In genomic region chr11:120241981-120242725, GRCm38 (mm10) we compare ENCODE assay signal across 8 mouse cellular contexts. TPM values are rescaled to one million over a fixed set of nuclear protein-coding genes. Genes with fewer than 3 reads are reported as not detected.
DNase-seq lines count a peak whose midpoint lies in the region; ATAC-seq and TF ChIP-seq lines count a peak whose summit lies in the region.

No protein-coding gene starts in this region.

- intact Hi-C loops in heart, postnatal 14 days (cut with DNase I), result loop anchor here (2.0 kb wide), 1 partner anchor 19 kb away; no protein-coding TSS in a partner anchor
- intact Hi-C loops in left cerebral cortex, postnatal 14 days (cut with DNase I), result loop anchor here (2.0 kb wide), 1 partner anchor 63 kb away; no protein-coding TSS in a partner anchor

- H3K4me2 ChIP-seq in heart, embryonic 11.5 days, result peak overlapping the region; percentile 100
- peak overlapping the region; percentile 32 for H3K4me2 ChIP-seq in embryonic facial prominence, embryonic 11.5 days (ENCODE audit: low read depth, low read length)
- peak overlapping the region; percentile 100 for H3K4me2 ChIP-seq in hindbrain, embryonic 14.5 days (replicated peaks)
- 0 out of 2 replicates have a peak overlapping the region, but pooled peaks have one; percentile 95 for H3K4me2 ChIP-seq in midbrain, postnatal 0 days (ENCODE audit: low read depth, low read length, poor library complexity, severe bottlenecking)

- no peak for ATAC-seq in heart, embryonic 11.5 days (replicated peaks; ENCODE audit: insufficient number of reproducible peaks, low FRiP score, low TSS enrichment)
- ATAC-seq in embryonic facial prominence, embryonic 11.5 days (replicated peaks; ENCODE audit: insufficient number of reproducible peaks, low FRiP score, low TSS enrichment, low read depth), result no peak
- no peak for ATAC-seq in hindbrain, embryonic 14.5 days (ENCODE audit: low FRiP score)
- no peak for ATAC-seq in midbrain, postnatal 0 days (ENCODE audit: low FRiP score)
- no peak for ATAC-seq in erythroid progenitor cell, adult 5-6 weeks (replicated peaks; ENCODE audit: low FRiP score, poor library complexity, severe bottlenecking)

- H3K27ac ChIP-seq in heart, embryonic 11.5 days (ENCODE audit: low read depth, low read length), result peak overlapping the region; percentile 92
- peak overlapping the region; percentile 52 for H3K27ac ChIP-seq in embryonic facial prominence, embryonic 11.5 days (replicated peaks; ENCODE audit: low read depth, low read length)
- peak overlapping the region; percentile 100 for H3K27ac ChIP-seq in hindbrain, embryonic 14.5 days
- H3K27ac ChIP-seq in midbrain, postnatal 0 days (ENCODE audit: low read depth, low read length), result no peak overlapping the region

- TF ChIP-seq CTCF in midbrain, postnatal 0 days (IDR thresholded peaks at IDR 0.05), result no peak

- no peak overlapping the region for H3K4me3 ChIP-seq in heart, embryonic 11.5 days (ENCODE audit: low read depth, low read length)
- H3K4me3 ChIP-seq in embryonic facial prominence, embryonic 11.5 days (ENCODE audit: low read depth, low read length), result no peak overlapping the region
- H3K4me3 ChIP-seq in hindbrain, embryonic 14.5 days (replicated peaks; ENCODE audit: low read length), result no peak overlapping the region
- H3K4me3 ChIP-seq in midbrain, postnatal 0 days (ENCODE audit: low read depth, low read length), result 0 out of 2 replicates have a peak overlapping the region, but pooled peaks have one; percentile 2

- H3K27me3 ChIP-seq in heart, embryonic 11.5 days (ENCODE audit: control insufficient read depth, insufficient read depth, low read length), result peaks cover 3% of the 10 kb centered on the region; the same call in 1 of the 2 replicates
- H3K27me3 ChIP-seq in embryonic facial prominence, embryonic 11.5 days (ENCODE audit: control insufficient read depth, insufficient read depth, low read length), result no peaks in the 10 kb centered on the region
- H3K27me3 ChIP-seq in hindbrain, embryonic 14.5 days (ENCODE audit: control insufficient read depth, insufficient read depth, low read length), result no peaks in the 10 kb centered on the region
- H3K27me3 ChIP-seq in midbrain, postnatal 0 days (ENCODE audit: insufficient read depth, low read length), result no peaks in the 10 kb centered on the region

- H3K9me3 ChIP-seq in heart, embryonic 11.5 days (replicated peaks; ENCODE audit: control insufficient read depth, low read length), result no peaks in the 10 kb centered on the region
- no peaks in the 10 kb centered on the region for H3K9me3 ChIP-seq in embryonic facial prominence, embryonic 11.5 days (replicated peaks; ENCODE audit: control insufficient read depth, low read length)
- H3K9me3 ChIP-seq in hindbrain, embryonic 14.5 days (ENCODE audit: control insufficient read depth, low read length), result no peaks in the 10 kb centered on the region
- no peaks in the 10 kb centered on the region for H3K9me3 ChIP-seq in midbrain, postnatal 0 days (ENCODE audit: low read length)

- H3K9ac ChIP-seq in heart, embryonic 11.5 days (ENCODE audit: low read depth, low read length), result no peak overlapping the region; the same call in 1 of the 2 replicates
- H3K9ac ChIP-seq in embryonic facial prominence, embryonic 11.5 days (replicated peaks; ENCODE audit: low read length), result peak overlapping the region; percentile 10; the same call in 1 of the 2 replicates
- H3K9ac ChIP-seq in hindbrain, embryonic 14.5 days, result peak overlapping the region; percentile 100
- no peak overlapping the region for H3K9ac ChIP-seq in midbrain, postnatal 0 days (replicated peaks; ENCODE audit: low read length, poor library complexity, severe bottlenecking)

- no peak for DNase-seq in heart, postnatal 14 days
- DNase-seq in embryonic facial prominence, embryonic 11.5 days (ENCODE audit: low spot score), result peak; percentile 59
- no peak for DNase-seq in hindbrain, embryonic 14.5 days (ENCODE audit: low spot score)
- no peak for DNase-seq in midbrain, postnatal 0 days (ENCODE audit: low spot score)
- no peak for DNase-seq in adipocyte (ENCODE audit: low spot score)
- no peak for DNase-seq in left cerebral cortex, postnatal 14 days (ENCODE audit: low spot score in 2 of 2)

- peaks cover 61% of the 10 kb centered on the region for H3K4me1 ChIP-seq in heart, embryonic 11.5 days (ENCODE audit: control insufficient read depth, insufficient read depth, low read length)
- peaks cover 34% of the 10 kb centered on the region for H3K4me1 ChIP-seq in embryonic facial prominence, embryonic 11.5 days (ENCODE audit: control insufficient read depth, insufficient read depth, low read length)
- peaks cover 75% of the 10 kb centered on the region for H3K4me1 ChIP-seq in hindbrain, embryonic 14.5 days (replicated peaks; ENCODE audit: control insufficient read depth, insufficient read depth, low read length)
- H3K4me1 ChIP-seq in midbrain, postnatal 0 days (ENCODE audit: insufficient read depth, low read length), result peaks cover 26% of the 10 kb centered on the region

- WGBS in heart, embryonic 11.5 days (ENCODE audit: insufficient replicate concordance), result 33% methylated on average over 6 of the region's 6 CpGs
- WGBS in embryonic facial prominence, embryonic 11.5 days, result 33% methylated on average over 6 of the region's 6 CpGs
- WGBS in hindbrain, embryonic 14.5 days, result 41% methylated on average over 6 of the region's 6 CpGs
- 41% methylated on average over 6 of the region's 6 CpGs for WGBS in midbrain, postnatal 0 days

- H3K36me3 ChIP-seq in heart, embryonic 11.5 days (ENCODE audit: control insufficient read depth, insufficient read depth, low read length), result no peaks in the 10 kb centered on the region
- no peaks in the 10 kb centered on the region; the same call in 1 of the 2 replicates for H3K36me3 ChIP-seq in embryonic facial prominence, embryonic 11.5 days (replicated peaks; ENCODE audit: control insufficient read depth, insufficient read depth, low read depth, low read length)
- peaks cover 7% of the 10 kb centered on the region; the same call in 1 of the 2 replicates for H3K36me3 ChIP-seq in hindbrain, embryonic 14.5 days (replicated peaks; ENCODE audit: control insufficient read depth, insufficient read depth)
- H3K36me3 ChIP-seq in midbrain, postnatal 0 days (ENCODE audit: insufficient read depth, low read length), result peaks cover 3% of the 10 kb centered on the region; the same call in 1 of the 2 replicates

RNA-seq across cellular contexts. Expression of gene Bahcc1, which starts 9.4 kb away (rescaled TPM):
- 7.0 and 9.1 TPM in 2 replicates for polyA plus RNA-seq in heart, embryonic 11.5 days (2014; fragmentation: Nextera tagmentation; extraction: Ambion mirVana)
- total RNA-seq in heart, postnatal 14 days (2021), result 10 to 100 TPM in 1 of 2 experiments, 1 to 10 TPM in 1; 7.8 to 10.0 TPM
- polyA plus RNA-seq in embryonic facial prominence, embryonic 11.5 days (2014; fragmentation: Nextera tagmentation; extraction: Ambion mirVana), result 13.5 and 15.2 TPM in 2 replicates
- 15.9 and 16.3 TPM in 2 replicates for polyA plus RNA-seq in hindbrain, embryonic 14.5 days (2014; fragmentation: Nextera tagmentation; extraction: Ambion mirVana)
- 39.9 and 49.8 TPM in 2 replicates for total RNA-seq in midbrain, postnatal 0 days (2014; rRNA removed)
- 5.9 and 9.5 TPM in 2 replicates for polyA plus RNA-seq in midbrain, postnatal 0 days (2015; fragmentation: Nextera tagmentation; extraction: Ambion mirVana)
- total RNA-seq in left cerebral cortex, postnatal 14 days (2021), result 10 to 100 TPM; 16.4 to 17.6 TPM
- total RNA-seq in erythroid progenitor cell, adult 5-6 weeks (2015; ENCODE audit: low replicate concordance), result 2.5 and 2.9 TPM in 2 replicates
- total RNA-seq in erythroid progenitor cell, adult 5-6 weeks (2017; ENCODE audit: low replicate concordance), result 1.4 TPM in 2 replicates

Comparison
In these comparisons a context has a peak if more than half of its experiments do, and no peak if none do; other contexts are left out.
1. H3K4me2 ChIP-seq: peak in every context shown above with its lines; median percentile 100 in heart, embryonic 11.5 days; 100 in hindbrain, embryonic 14.5 days; 95 in midbrain, postnatal 0 days; 32 in embryonic facial prominence, embryonic 11.5 days.
2. H3K9ac ChIP-seq: peak in embryonic facial prominence, embryonic 11.5 days (single experiment) and hindbrain, embryonic 14.5 days (single experiment); none in heart, embryonic 11.5 days (single experiment) and midbrain, postnatal 0 days (single experiment).